Mouse (Mus musculus) heart, adult 18-20 months (tissue): ENCODE measurements around the gene Aven. TPM values are rescaled to one million over a fixed set of nuclear protein-coding genes. Genes with fewer than 3 reads are reported as not detected.

Experiments used
- DNase-seq, 2 experiments: peaks; one replicate each; pipeline ENCODE4 v3.0.0; 2021 to 2022; ENCODE audit warnings: mixed read lengths in 1 of 2
- total RNA-seq, 2 experiments: library from RNA; stranded (reverse); gene quantifications; 2 replicates each; pipeline ENCODE4 v1.2.3; 2021

Gene Aven
- total RNA-seq, 2 experiments from 2014 or later: 15.3 to 22.5 TPM

GRCm38 (mm10) chr2:112557453-112557852 lies 64.7 kb downstream of the Aven start:
- DNase-seq: no peak

GRCm38 (mm10) chr2:112561549-112561948 lies 68.8 kb downstream of the Aven start:
- no peak for DNase-seq

GRCm38 (mm10) chr2:112565060-112565459 lies 72.3 kb downstream of the Aven start:
- no peak for DNase-seq

DNA sequence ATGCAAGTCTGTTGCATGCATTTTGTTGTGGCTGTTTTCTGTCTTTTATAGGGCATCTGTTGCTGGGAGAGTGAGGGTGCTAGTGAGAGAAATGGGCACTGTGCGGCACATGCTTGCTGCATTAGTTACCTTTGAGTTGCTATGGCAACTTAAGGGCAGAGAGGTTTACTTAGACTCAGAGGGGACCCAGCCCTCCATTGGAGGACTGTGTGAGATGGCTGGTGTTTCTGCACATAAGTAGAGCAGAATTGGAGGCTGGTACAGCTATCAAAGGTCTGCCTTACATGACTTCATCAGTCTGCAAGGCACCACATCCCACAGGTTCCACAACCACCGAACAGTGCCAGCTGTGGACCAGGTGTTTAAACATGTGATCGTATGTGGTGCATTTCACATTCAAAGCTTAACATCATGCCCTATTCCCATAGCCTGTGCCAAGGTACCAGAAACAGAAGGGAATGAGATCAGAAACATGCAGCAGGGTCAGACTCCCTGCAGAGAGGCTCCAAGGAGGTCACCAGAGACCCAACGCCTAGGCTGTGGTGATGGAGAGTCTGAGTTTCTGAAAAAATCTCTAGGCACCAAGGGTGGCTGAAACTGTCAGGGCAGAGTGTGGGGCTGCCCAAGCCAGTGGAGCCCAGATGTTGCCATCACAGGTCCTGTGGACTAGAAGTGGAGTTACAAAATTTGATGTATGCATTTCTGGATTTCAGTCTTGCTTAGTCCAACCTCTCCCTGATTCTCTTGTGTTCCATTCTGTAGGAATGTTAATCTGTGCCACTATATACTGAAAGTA lies 73.7 kb downstream of the Aven start:
- DNase-seq: no peak

DNA sequence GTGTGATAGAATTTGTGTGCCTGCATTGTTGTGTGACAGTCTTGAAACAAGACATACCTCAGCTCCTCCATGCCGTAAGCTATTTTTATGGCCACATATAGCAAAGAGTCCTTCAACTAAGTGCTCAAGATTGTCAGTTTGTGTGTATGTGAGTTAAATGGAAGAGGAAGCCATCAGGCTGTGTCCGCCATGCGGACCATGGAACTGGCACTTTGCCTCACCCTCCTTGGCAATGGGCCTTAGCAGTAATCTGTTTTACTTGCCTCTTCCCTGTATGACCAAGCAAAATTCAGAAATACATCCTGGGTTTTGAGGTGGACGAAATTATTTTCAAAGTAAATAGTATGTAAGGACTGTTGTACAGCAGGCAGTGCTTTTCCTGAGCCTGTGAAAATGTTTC lies 75.0 kb downstream of the Aven start:
- DNase-seq: peak in 1 of 2 experiments; percentile 19

- DNase-seq: no peak
Observed at GRCm38 (mm10) chr2:112590985-112591384, 98.2 kb downstream of the Aven start.

DNA sequence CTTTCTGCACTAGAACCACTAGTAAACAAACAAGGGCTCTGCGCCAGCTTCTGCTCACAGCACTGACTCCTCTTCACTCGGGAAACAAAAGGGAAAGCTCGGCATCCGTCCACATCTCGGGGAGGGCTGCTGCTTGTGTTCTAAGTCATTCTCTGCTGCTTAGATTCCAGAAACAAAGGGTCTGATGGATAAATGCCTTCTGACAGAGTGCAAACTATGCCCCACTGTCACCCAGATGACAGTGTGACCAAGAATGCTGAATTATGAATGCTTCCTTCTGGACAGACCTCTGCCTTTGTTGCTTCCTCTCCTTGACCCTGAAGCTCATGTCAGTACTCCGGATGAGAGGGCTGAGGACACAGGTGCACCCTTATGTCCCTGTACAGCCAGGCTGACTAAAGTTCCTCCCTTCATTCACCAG lies 98.7 kb downstream of the Aven start:
- peak; percentile 9 to 19 for DNase-seq

DNA sequence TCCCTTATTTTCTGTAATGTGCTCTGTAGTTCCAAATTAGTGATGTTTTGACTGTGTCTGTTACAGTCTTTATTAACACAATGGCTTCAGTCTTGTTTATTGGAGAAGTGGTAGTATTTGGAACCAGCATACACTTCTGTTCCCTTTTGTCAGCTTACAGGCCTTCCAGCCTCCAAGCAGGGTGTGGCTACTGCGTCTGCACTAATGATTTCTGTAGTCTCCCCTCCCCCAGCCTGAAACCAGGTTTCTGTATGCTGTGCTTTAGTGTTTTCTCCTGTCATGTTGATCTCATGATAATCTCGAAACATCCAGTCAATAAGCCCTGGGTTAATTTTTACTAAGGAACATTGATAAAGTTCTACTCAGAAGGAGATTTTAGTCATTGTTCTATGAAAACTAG lies 100.6 kb downstream of the Aven start:
- DNase-seq: no peak

DNA sequence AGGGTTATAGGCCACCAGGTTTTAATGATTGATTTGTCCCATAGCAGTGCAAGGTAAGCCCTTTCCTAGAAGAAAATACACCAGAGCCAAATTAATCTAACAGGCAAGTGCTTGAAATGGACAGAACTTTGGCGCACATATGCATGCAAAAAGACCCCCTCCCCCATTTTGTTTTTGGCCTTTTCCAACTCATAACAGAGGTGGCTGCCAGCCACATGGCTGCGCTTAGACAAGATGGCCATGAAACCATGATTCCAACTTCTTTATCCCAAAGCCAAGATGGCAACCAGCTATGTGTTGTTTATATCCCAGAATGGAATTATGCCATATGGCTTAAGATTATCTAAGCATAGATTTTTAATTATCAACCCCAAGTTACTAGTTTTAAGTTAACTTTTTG lies 101.0 kb downstream of the Aven start:
- no peak for DNase-seq

GRCm38 (mm10) chr2:112595807-112596206 lies 103.0 kb downstream of the Aven start:
- DNase-seq: no peak

DNA sequence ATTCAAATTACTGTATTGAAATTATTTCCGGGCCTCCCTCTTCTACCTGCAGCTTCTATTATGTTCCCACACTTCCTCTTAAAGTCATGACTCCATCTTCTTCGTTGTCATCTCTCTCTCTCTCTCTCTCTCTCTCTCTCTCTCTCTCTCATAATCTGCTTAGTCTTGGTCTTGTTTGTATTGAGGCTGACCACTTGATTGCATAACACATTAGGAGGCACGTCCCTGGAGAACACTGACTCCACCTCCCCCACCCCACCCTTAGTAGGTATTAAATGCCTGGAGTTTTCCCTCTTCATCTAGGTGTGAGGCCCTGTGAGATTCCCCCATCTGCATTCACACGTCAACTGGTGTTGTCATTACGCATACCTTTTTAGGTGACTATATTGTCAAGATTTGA lies 103.7 kb downstream of the Aven start:
- DNase-seq: no peak

GRCm38 (mm10) chr2:112597064-112597463 lies 104.3 kb downstream of the Aven start:
- no peak for DNase-seq

- DNase-seq: no peak
Observed at GRCm38 (mm10) chr2:112600222-112600621, 107.5 kb downstream of the Aven start.

DNA sequence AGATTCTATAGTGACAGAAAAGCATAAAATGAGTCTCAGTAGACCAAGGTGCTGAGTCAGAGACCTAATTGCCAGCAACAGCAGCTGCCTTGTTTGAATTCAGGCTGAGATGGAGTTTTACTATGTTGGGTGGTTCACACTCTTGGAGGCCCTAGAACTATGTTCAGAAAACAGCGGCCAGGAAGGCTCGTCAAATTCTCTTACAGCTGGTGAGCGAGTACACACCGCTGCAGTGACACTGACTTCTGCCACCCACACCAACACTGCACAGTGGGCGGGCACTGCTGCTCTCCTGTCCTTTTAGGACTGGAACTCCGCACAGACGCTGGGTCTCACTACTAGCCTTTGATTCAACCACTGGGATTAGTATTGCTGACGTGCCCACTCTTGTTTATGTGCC lies 109.7 kb downstream of the Aven start:
- no peak for DNase-seq

- DNase-seq: no peak
Observed at GRCm38 (mm10) chr2:112606536-112606935, 113.8 kb downstream of the Aven start.

DNA sequence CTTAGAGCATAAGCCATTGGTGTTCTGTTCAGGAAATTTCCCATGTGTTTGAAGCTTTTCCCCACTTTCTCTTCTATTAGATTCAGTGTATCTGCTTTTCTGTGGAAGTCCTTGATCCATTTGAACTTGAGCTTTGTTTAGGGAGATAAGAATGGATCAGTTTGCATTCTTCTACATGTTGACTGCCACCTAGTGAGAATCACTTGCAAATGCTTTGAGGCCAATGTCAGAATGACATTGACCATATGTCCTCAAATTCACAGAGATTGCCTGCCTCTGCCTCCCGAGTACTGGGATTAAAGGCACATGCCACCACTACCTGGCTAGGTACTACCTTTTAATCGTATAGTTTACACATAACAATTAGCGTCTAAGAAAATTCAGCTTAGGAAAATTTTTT lies 119.9 kb downstream of the Aven start:
- no peak for DNase-seq

DNA sequence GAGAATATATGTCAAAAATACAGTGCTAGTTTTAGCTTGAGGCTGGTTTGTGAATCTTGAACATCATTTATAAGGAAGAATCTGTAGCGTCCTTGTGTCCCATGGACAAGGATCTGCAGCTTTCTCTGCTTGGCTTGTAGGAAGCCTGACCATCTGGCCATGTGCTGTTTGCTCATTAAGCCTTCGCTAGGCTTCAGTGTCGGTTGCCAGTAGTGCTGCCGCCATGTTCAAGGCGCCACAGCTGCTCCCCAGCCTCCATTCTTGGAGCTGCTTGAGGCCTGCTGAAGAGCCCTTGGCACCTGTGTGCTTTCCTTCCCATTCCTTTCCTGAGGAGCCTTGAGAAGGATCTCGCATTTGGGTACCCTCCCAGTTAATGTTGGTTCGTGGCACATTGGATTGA lies 121.6 kb downstream of the Aven start:
- DNase-seq: no peak

- no peak for DNase-seq
Observed at GRCm38 (mm10) chr2:112617206-112617605, 124.4 kb downstream of the Aven start.

DNA sequence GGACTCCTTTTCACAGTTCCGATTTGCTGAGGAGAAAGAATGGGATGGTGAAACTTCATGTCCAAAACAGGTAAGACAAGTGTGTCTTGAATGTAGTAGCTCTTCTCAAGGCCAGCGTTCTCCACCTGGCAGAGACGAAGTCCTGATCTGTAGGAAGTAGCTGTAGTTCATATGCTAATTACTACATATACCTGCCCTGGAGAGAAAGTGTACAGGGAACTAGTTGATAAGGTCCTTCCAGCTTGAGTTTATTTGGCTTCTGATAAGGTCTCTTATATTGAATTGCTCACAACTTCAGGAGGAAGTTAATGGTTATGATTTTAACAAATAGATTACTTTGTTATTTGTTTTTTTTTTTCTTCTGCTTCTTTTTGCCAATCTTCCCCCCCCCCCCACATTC lies 132.4 kb downstream of the Aven start:
- no peak for DNase-seq

GRCm38 (mm10) chr2:112630669-112631068 lies 137.9 kb downstream of the Aven start:
- no peak for DNase-seq

GRCm38 (mm10) chr2:112632536-112632935 lies 139.8 kb downstream of the Aven start:
- no peak for DNase-seq

- peak; percentile 62 to 79 for DNase-seq
Observed at GRCm38 (mm10) chr2:112637206-112637605, 144.4 kb downstream of the Aven start.

- DNase-seq: peak; percentile 37 to 56
Observed at GRCm38 (mm10) chr2:112653836-112654235, 161.1 kb downstream of the Aven start.

DNA sequence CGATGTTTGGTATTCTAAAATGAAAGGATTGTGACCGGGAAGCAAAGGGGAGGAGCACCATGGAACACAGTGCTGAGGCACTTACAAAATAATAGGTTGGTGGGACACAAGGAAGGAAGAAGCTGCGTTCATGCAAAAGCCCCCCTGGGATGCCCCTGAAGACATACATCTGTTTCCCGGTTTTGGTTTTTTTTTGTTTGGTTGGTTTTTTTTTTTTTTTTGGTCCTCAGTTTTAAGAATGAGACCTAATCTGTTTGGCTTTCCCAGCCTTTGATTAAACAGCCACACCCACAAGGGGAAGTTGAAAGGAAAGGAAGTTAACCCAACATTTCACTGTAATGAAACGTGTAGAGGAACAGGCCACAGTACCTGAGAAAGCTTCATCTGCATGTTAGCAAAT lies 163.4 kb downstream of the Aven start:
- DNase-seq: no peak
